Mouse (Mus musculus) MEL (cell line): Measurements from ENCODE around the gene Morc3. TPM values are rescaled to one million over a fixed set of nuclear protein-coding genes. Genes with fewer than 3 reads are reported as not detected.

ENCODE experiments used
- DNase-seq: peaks from one replicate; pipeline ENCODE4 v3.0.0; 2011; ENCODE audit warnings: low read depth, low spot score
- H3K27ac ChIP-seq: 2 replicates; pipeline ENCODE4 v1.5.1; 2012; ENCODE audit warnings: low read depth, mild to moderate bottlenecking, control low read depth, low read length, moderate library complexity; ENCODE audit not compliant: control insufficient read depth
- H3K27me3 ChIP-seq, 2 experiments: fragments of 150-350 bp in 1 of 2; sonication (generic) in 1 of 2; 2 replicates each; pipeline ENCODE4 v1.6.1; 2012; ENCODE audit warnings: low read length in 2 of 2, mild to moderate bottlenecking in 2 of 2, improper control_type of control experiment in 1 of 2, moderate library complexity in 1 of 2; ENCODE audit not compliant: insufficient read depth in 2 of 2, control insufficient read depth in 1 of 2
- H3K36me3 ChIP-seq, 2 experiments: 2 replicates each; pipeline ENCODE4 v1.6.1; 2012 to 2014; ENCODE audit warnings: low read length in 2 of 2, improper control_type of control experiment in 1 of 2, inconsistent platforms in 1 of 2, mild to moderate bottlenecking in 1 of 2; ENCODE audit not compliant: insufficient read depth in 2 of 2, control insufficient read depth in 1 of 2
- H3K4me1 ChIP-seq, 2 experiments: fragments of 150-350 bp in 1 of 2; sonication (generic) in 1 of 2; 2 replicates each; pipeline ENCODE4 v1.6.1; 2012; ENCODE audit warnings: low read length in 2 of 2, improper control_type of control experiment in 1 of 2, mild to moderate bottlenecking in 1 of 2; ENCODE audit not compliant: insufficient read depth in 2 of 2, control insufficient read depth in 1 of 2
- H3K4me3 ChIP-seq, 2 experiments: fragments of 150-350 bp in 1 of 2; sonication (generic) in 1 of 2; 2 replicates each; pipeline ENCODE4 v1.5.1; 2012; ENCODE audit warnings: low read depth in 2 of 2, low read length in 2 of 2, mild to moderate bottlenecking in 2 of 2, moderate library complexity in 2 of 2, control low read depth in 1 of 2, improper control_type of control experiment in 1 of 2; ENCODE audit not compliant: control insufficient read depth in 1 of 2, insufficient read depth in 1 of 2
- H3K79me2 ChIP-seq: 2 replicates; pipeline ENCODE4 v1.6.1; 2012; ENCODE audit warnings: mild to moderate bottlenecking, low read length, moderate library complexity; ENCODE audit not compliant: control insufficient read depth, poor library complexity, insufficient read depth
- H3K9ac ChIP-seq: 2 replicates; pipeline ENCODE4 v1.6.1; 2012; ENCODE audit warnings: low read depth, mild to moderate bottlenecking, control low read depth, low read length, moderate library complexity; ENCODE audit not compliant: control insufficient read depth, poor library complexity, severe bottlenecking
- H3K9me3 ChIP-seq: fragments of 150-350 bp; sonication (generic); replicated peaks from 2 replicates; pipeline ENCODE4 v1.6.1; 2012; ENCODE audit warnings: mild to moderate bottlenecking, low read length, improper control_type of control experiment, moderate library complexity; ENCODE audit not compliant: insufficient read depth
- CHD2 ChIP-seq: IDR thresholded peaks from 2 replicates; pipeline ENCODE4 v1.6.1; 2011; ENCODE audit warnings: low read length, improper control_type of control experiment
- CTCF ChIP-seq, 3 experiments: IDR thresholded peaks in 2 of 3; conservative IDR thresholded peaks in 1 of 3; 2 replicates each; pipeline ENCODE4 v1.5.1; 2011 to 2012; ENCODE audit warnings: low read length in 3 of 3, low read depth in 2 of 3, mild to moderate bottlenecking in 2 of 3, improper control_type of control experiment in 1 of 3, inconsistent platforms in 1 of 3, mixed read lengths in 1 of 3, moderate library complexity in 1 of 3; ENCODE audit not compliant: control insufficient read depth in 1 of 3, insufficient read depth in 1 of 3, poor library complexity in 1 of 3, severe bottlenecking in 1 of 3
- E2F4 ChIP-seq: IDR thresholded peaks from 2 replicates; pipeline ENCODE4 v1.6.1; 2011; ENCODE audit warnings: low read depth, low read length, improper control_type of control experiment, borderline replicate concordance
- ELF1 ChIP-seq: IDR thresholded peaks from 2 replicates; pipeline ENCODE4 v1.6.1; 2014; ENCODE audit warnings: low read depth, mild to moderate bottlenecking, inconsistent platforms, low read length, improper control_type of control experiment, moderate library complexity
- EP300 ChIP-seq, 2 experiments: IDR thresholded peaks; 2 replicates each; pipeline ENCODE4 v1.6.1; 2011; ENCODE audit warnings: improper control_type of control experiment in 2 of 2, low read length in 2 of 2, low read depth in 1 of 2, mild to moderate bottlenecking in 1 of 2
- ETS1 ChIP-seq: IDR thresholded peaks from 2 replicates; pipeline ENCODE4 v1.6.1; 2012; ENCODE audit warnings: low read depth, mild to moderate bottlenecking, inconsistent platforms, low read length, improper control_type of control experiment, moderate library complexity
- GATA1 ChIP-seq: IDR thresholded peaks from 2 replicates; pipeline ENCODE4 v1.6.1; 2011; ENCODE audit warnings: low read depth, low read length, improper control_type of control experiment
- HCFC1 ChIP-seq: IDR thresholded peaks from 2 replicates; pipeline ENCODE4 v1.6.1; 2012; ENCODE audit warnings: low read depth, mild to moderate bottlenecking, inconsistent platforms, low read length, improper control_type of control experiment, moderate library complexity
- MAFK ChIP-seq: IDR thresholded peaks from 2 replicates; pipeline ENCODE4 v1.6.1; 2011; ENCODE audit warnings: low read depth, mild to moderate bottlenecking, low read length, improper control_type of control experiment, borderline replicate concordance
- MAZ ChIP-seq: IDR thresholded peaks from 2 replicates; pipeline ENCODE4 v1.6.1; 2012; ENCODE audit warnings: low read depth, mild to moderate bottlenecking, inconsistent platforms, low read length, improper control_type of control experiment
- MEF2A ChIP-seq: IDR thresholded peaks from 2 replicates; pipeline ENCODE4 v1.6.1; 2014; ENCODE audit warnings: low read depth, mild to moderate bottlenecking, inconsistent platforms, low read length, improper control_type of control experiment; ENCODE audit not compliant: poor library complexity, insufficient replicate concordance, severe bottlenecking; ENCODE audit errors: extremely low read depth
- MXI1 ChIP-seq: IDR thresholded peaks from 2 replicates; pipeline ENCODE4 v1.6.1; 2011; ENCODE audit warnings: mild to moderate bottlenecking, low read depth, low read length, improper control_type of control experiment
- MYC ChIP-seq: IDR thresholded peaks from 2 replicates; pipeline ENCODE4 v1.6.1; 2011; ENCODE audit warnings: low read depth, mild to moderate bottlenecking, low read length, improper control_type of control experiment, moderate library complexity
- NELFE ChIP-seq: IDR thresholded peaks from 2 replicates; pipeline ENCODE4 v1.6.1; 2011; ENCODE audit warnings: low read depth, low read length, improper control_type of control experiment
- NRF1 ChIP-seq: IDR thresholded peaks from 2 replicates; pipeline ENCODE4 v1.6.1; 2014; ENCODE audit warnings: low read depth, mild to moderate bottlenecking, inconsistent platforms, low read length, improper control_type of control experiment, moderate library complexity; ENCODE audit not compliant: poor library complexity, insufficient read depth, severe bottlenecking
- POLR2AphosphoS2 ChIP-seq: IDR thresholded peaks from 2 replicates; pipeline ENCODE4 v1.6.1; 2011; ENCODE audit warnings: low read length, improper control_type of control experiment
- POLR2AphosphoS5 ChIP-seq: IDR thresholded peaks from 2 replicates; pipeline ENCODE4 v1.6.1; 2012; ENCODE audit warnings: low read depth, borderline replicate concordance, mild to moderate bottlenecking, inconsistent platforms, low read length, moderate library complexity, mixed read lengths
- RAD21 ChIP-seq: IDR thresholded peaks from 2 replicates; pipeline ENCODE4 v1.6.1; 2011; ENCODE audit warnings: mild to moderate bottlenecking, low read depth, low read length, improper control_type of control experiment
- RCOR1 ChIP-seq: IDR thresholded peaks from 2 replicates; pipeline ENCODE4 v1.6.1; 2012; ENCODE audit warnings: low read depth, mild to moderate bottlenecking, inconsistent platforms, low read length, improper control_type of control experiment
- SIN3A ChIP-seq: IDR thresholded peaks from 2 replicates; pipeline ENCODE4 v1.6.1; 2012; ENCODE audit warnings: low read length, improper control_type of control experiment, inconsistent platforms
- SMC3 ChIP-seq: IDR thresholded peaks from 2 replicates; pipeline ENCODE4 v1.6.1; 2011; ENCODE audit warnings: low read depth, low read length, improper control_type of control experiment
- TCF12 ChIP-seq: IDR thresholded peaks from 2 replicates; pipeline ENCODE4 v1.6.1; 2014; ENCODE audit warnings: low read depth, mild to moderate bottlenecking, inconsistent platforms, low read length, improper control_type of control experiment, moderate library complexity
- USF1 ChIP-seq: IDR thresholded peaks from 2 replicates; pipeline ENCODE4 v1.6.1; 2014; ENCODE audit warnings: low read depth, mild to moderate bottlenecking, inconsistent platforms, low read length, improper control_type of control experiment, moderate library complexity
- USF2 ChIP-seq, 2 experiments: IDR thresholded peaks; 2 replicates each; pipeline ENCODE4 v1.6.1; 2011 to 2012; ENCODE audit warnings: improper control_type of control experiment in 2 of 2, low read length in 2 of 2, borderline replicate concordance in 1 of 2, inconsistent platforms in 1 of 2, low read depth in 1 of 2, mild to moderate bottlenecking in 1 of 2; ENCODE audit not compliant: insufficient read depth in 1 of 2
- ZNF384 ChIP-seq: IDR thresholded peaks from 2 replicates; pipeline ENCODE4 v1.6.1; 2012; ENCODE audit warnings: low read depth, mild to moderate bottlenecking, inconsistent platforms, low read length, improper control_type of control experiment
- polyA plus RNA-seq, 2 experiments: library from polyadenylated mRNA; stranded (reverse) in 1 of 2; unstranded in 1 of 2; fragments of >175 nt in 1 of 2; fragments of >200 nt in 1 of 2; gene quantifications; 2 replicates each; pipeline versions ENCODE4 v1.2.1 to v1.2.4; 2012; ENCODE audit warnings: low replicate concordance in 2 of 2, low read depth in 1 of 2; ENCODE audit not compliant: insufficient read length in 2 of 2, insufficient read depth in 1 of 2, missing spikeins in 1 of 2
- total RNA-seq: library from RNA; depleted of rRNA; stranded (reverse); fragments of 300-350 nt; gene quantifications from 2 replicates; pipeline ENCODE4 v1.2.3, GENCODE M21; 2012

The Morc3 gene
- total and polyA plus RNA-seq, 3 experiments = 23.3 to 276 (median 39.1) TPM

GRCm38 (mm10) chr16:93794845-93795244 is 37.1 kb upstream of the Morc3 start:
- TF ChIP-seq MAFK (no peak), EP300 (IDR thresholded peaks at IDR 0.05; ENCODE audit: low read depth in 1 of 2, low read length in 2 of 2) (no peak), MYC (no peak), POLR2AphosphoS5 (no peak), ELF1 (no peak), CTCF (IDR thresholded peaks at IDR 0.05 in 2 of 3, conservative IDR thresholded peaks at IDR 0.05 in 1 of 3; ENCODE audit: control insufficient read depth in 1 of 3, insufficient read depth in 1 of 3, low read depth in 2 of 3, low read length in 3 of 3, poor library complexity in 1 of 3, severe bottlenecking in 1 of 3) (no peak), MEF2A (no peak), ZNF384 (no peak), TCF12 (no peak), MAZ (no peak), MXI1 (no peak), CHD2 (no peak), GATA1 (no peak), NRF1 (no peak), ETS1 (no peak), USF1 (no peak)
- TF ChIP-seq, all 39 proteins: peak for 0
- no peak overlapping the region for H3K9ac ChIP-seq
- H3K4me1 ChIP-seq = no peaks in the 10 kb centered on the region
- no peaks in the 10 kb centered on the region for H3K79me2 ChIP-seq
- no peak overlapping the region for H3K27ac ChIP-seq
- H3K27me3 ChIP-seq = no peaks in the 10 kb centered on the region
- H3K9me3 ChIP-seq = no peaks in the 10 kb centered on the region
- H3K4me3 ChIP-seq = no peak overlapping the region
- DNase-seq = no peak
- H3K36me3 ChIP-seq = no peaks in the 10 kb centered on the region

- DNase-seq = no peak
- H3K27ac ChIP-seq = no peak overlapping the region
These were observed 36.5 kb upstream of the Morc3 start for GRCm38 (mm10) chr16:93795391-93795790.

More at GRCm38 (mm10) chr16:93795391-93795790, 36.5 kb upstream of the Morc3 start:
- H3K27me3 ChIP-seq = no peaks in the 10 kb centered on the region
- TF ChIP-seq RCOR1 (no peak), TCF12 (no peak), HCFC1 (no peak), NELFE (no peak), CTCF (IDR thresholded peaks at IDR 0.05 in 2 of 3, conservative IDR thresholded peaks at IDR 0.05 in 1 of 3; ENCODE audit: control insufficient read depth in 1 of 3, insufficient read depth in 1 of 3, low read depth in 2 of 3, low read length in 3 of 3, poor library complexity in 1 of 3, severe bottlenecking in 1 of 3) (no peak), ZNF384 (no peak), SIN3A (no peak), SMC3 (no peak), USF2 (IDR thresholded peaks at IDR 0.05; ENCODE audit: borderline replicate concordance in 1 of 2, insufficient read depth in 1 of 2, low read depth in 1 of 2, low read length in 2 of 2) (peak in 1 of 2 experiments; percentile 20; a peak in 1 of 4 replicates), USF1 (peak; percentile 45), EP300 (IDR thresholded peaks at IDR 0.05; ENCODE audit: low read depth in 1 of 2, low read length in 2 of 2) (no peak), GATA1 (no peak), RAD21 (no peak), E2F4 (no peak), POLR2AphosphoS2 (no peak)
- no peaks in the 10 kb centered on the region for H3K9me3 ChIP-seq
- H3K9ac ChIP-seq = no peak overlapping the region
- H3K36me3 ChIP-seq = no peaks in the 10 kb centered on the region
- no peak overlapping the region for H3K4me3 ChIP-seq
- no peaks in the 10 kb centered on the region for H3K79me2 ChIP-seq
- H3K4me1 ChIP-seq = no peaks in the 10 kb centered on the region
